Mouse (Mus musculus) small intestine, adult 2 months (tissue): ENCODE measurements around the gene Dab1. TPM values are rescaled to one million over a fixed set of nuclear protein-coding genes. Genes with fewer than 3 reads are reported as not detected.

Experiments used
- H3K27ac ChIP-seq: fragments of 200-500 bp; 2 replicates; pipeline ENCODE4 v1.5.1; 2012; ENCODE audit warnings: low read depth, low read length, control low read depth, inconsistent platforms; ENCODE audit not compliant: insufficient read depth
- H3K27me3 ChIP-seq: fragments of 200-500 bp; 2 replicates; pipeline ENCODE4 v1.6.1; 2012; ENCODE audit warnings: mild to moderate bottlenecking, moderate library complexity, low read length, inconsistent platforms; ENCODE audit not compliant: control insufficient read depth, insufficient read depth
- H3K36me3 ChIP-seq: fragments of 200-500 bp; 2 replicates; pipeline ENCODE4 v1.6.1; 2012; ENCODE audit warnings: mild to moderate bottlenecking, low read length, control low read depth, inconsistent platforms; ENCODE audit not compliant: control insufficient read depth, insufficient read depth
- H3K4me1 ChIP-seq: fragments of 200-500 bp; 2 replicates; pipeline ENCODE4 v1.6.1; 2012; ENCODE audit warnings: low read length, inconsistent platforms, mixed read lengths; ENCODE audit not compliant: control insufficient read depth, insufficient read depth, insufficient read length
- H3K4me3 ChIP-seq: fragments of 200-500 bp; 2 replicates; pipeline ENCODE4 v1.5.1; 2012; ENCODE audit warnings: low read depth, mild to moderate bottlenecking, control low read depth, inconsistent platforms, low read length, moderate library complexity
- CTCF ChIP-seq: fragments of 200-500 bp; IDR thresholded peaks from 2 replicates; pipeline ENCODE4 v1.5.1; 2012; ENCODE audit warnings: low read depth, mild to moderate bottlenecking, control low read depth, inconsistent platforms, low read length, moderate library complexity, mixed read lengths; ENCODE audit not compliant: insufficient replicate concordance, insufficient read length; ENCODE audit errors: extremely low read depth
- POLR2A ChIP-seq: fragments of 200-500 bp; IDR thresholded peaks from 2 replicates; pipeline ENCODE4 v1.6.1; 2012; ENCODE audit warnings: low read depth, mild to moderate bottlenecking, control low read depth, inconsistent platforms, low read length, moderate library complexity
- WGBS: fragments of 180-500 bp; shearing (Covaris S2); methylation state at CpG from one replicate; pipeline ENCODE4 v1.1.7; 2018; 5-methylcytosine and 5-hydroxymethylcytosine counted together
- polyA plus RNA-seq: library from polyadenylated mRNA; depleted of rRNA; stranded (reverse); fragments of >200 nt; gene quantifications from 2 replicates; pipeline ENCODE4 v1.2.3, GENCODE M21; 2012

The Dab1 gene
- polyA plus RNA-seq, 1 experiment, result 57.9 TPM

GRCm38 (mm10) chr4:103700392-103700791 lies 81.2 kb downstream of the Dab1 start:
- Histone ChIP-seq H3K4me1 (no peaks in the 10 kb centered on the region), H3K4me3 (no peak overlapping the region), H3K27ac (no peak overlapping the region), H3K36me3 (no peaks in the 10 kb centered on the region), H3K27me3 (no peaks in the 10 kb centered on the region)
- no peak for TF ChIP-seq CTCF
- no peak for TF ChIP-seq POLR2A
- 29% methylated on average over 6 of the region's 6 CpGs for WGBS

GRCm38 (mm10) chr4:103702137-103702536 lies 83.0 kb downstream of the Dab1 start:
- no peaks in the 10 kb centered on the region for H3K27me3 ChIP-seq
- TF ChIP-seq CTCF, result no peak
- no peak for TF ChIP-seq POLR2A
- H3K4me3 ChIP-seq, result no peak overlapping the region
- H3K4me1 ChIP-seq, result no peaks in the 10 kb centered on the region
- 39% methylated on average over 3 of the region's 3 CpGs for WGBS
- no peak overlapping the region for H3K27ac ChIP-seq
- no peaks in the 10 kb centered on the region for H3K36me3 ChIP-seq

DNA sequence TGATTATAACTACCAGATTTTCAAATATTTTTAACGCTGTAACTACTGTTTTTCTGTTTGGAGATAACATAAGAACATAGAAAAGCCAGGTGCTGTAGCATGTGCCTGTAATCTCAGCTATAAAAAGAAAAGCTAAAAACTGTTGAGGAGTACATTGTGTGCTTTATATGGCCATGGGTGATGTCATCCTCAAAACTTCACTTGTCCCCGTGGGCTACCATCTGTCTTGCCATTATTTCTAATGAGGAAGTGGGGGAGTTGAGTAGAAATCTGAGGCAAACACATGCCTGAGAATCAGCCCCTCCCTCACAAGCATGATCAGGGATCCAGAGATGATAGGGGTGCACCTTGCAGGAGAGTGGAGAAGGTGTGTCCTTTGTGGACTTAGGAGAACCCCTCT lies 85.3 kb downstream of the Dab1 start:
- Histone ChIP-seq H3K36me3 (no peaks in the 10 kb centered on the region), H3K4me3 (no peak overlapping the region), H3K27ac (no peak overlapping the region), H3K27me3 (no peaks in the 10 kb centered on the region), H3K4me1 (no peaks in the 10 kb centered on the region)
- TF ChIP-seq POLR2A (no peak), CTCF (no peak)
- 61% methylated on average over 2 of the region's 2 CpGs for WGBS

- TF ChIP-seq CTCF (no peak), POLR2A (no peak)
- no peaks in the 10 kb centered on the region for H3K27me3 ChIP-seq
- H3K36me3 ChIP-seq, result no peaks in the 10 kb centered on the region
- 72% methylated on average over 4 of the region's 4 CpGs for WGBS
- no peak overlapping the region for H3K4me3 ChIP-seq
- no peak overlapping the region for H3K27ac ChIP-seq
- no peaks in the 10 kb centered on the region for H3K4me1 ChIP-seq
Measured at GRCm38 (mm10) chr4:103706501-103706900, 87.3 kb downstream of the Dab1 start.

DNA sequence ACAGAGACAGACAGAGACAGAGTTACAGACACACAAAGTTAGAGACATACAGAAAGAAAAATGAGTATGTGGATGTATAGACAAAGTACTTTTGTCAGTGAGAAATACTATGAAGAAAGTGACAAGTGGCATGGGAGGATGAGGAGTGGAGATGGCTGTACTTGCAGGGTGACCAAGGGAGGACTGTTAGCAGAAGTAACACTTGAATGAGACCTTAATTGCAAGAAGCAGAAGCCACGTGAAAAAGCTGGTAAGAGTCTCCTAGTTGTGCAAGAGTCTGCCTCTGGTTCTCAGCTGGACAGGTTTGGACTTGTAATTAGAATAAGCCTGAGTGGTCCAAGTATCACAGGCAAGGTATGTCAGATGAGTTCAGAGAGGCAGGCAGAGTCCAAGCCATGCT lies 88.0 kb downstream of the Dab1 start:
- no peak for TF ChIP-seq CTCF
- no peak for TF ChIP-seq POLR2A
- WGBS, result 39% methylated on average over 1 of the region's 1 CpGs
- Histone ChIP-seq H3K4me3 (no peak overlapping the region), H3K36me3 (no peaks in the 10 kb centered on the region), H3K27me3 (no peaks in the 10 kb centered on the region), H3K27ac (no peak overlapping the region), H3K4me1 (no peaks in the 10 kb centered on the region)

DNA sequence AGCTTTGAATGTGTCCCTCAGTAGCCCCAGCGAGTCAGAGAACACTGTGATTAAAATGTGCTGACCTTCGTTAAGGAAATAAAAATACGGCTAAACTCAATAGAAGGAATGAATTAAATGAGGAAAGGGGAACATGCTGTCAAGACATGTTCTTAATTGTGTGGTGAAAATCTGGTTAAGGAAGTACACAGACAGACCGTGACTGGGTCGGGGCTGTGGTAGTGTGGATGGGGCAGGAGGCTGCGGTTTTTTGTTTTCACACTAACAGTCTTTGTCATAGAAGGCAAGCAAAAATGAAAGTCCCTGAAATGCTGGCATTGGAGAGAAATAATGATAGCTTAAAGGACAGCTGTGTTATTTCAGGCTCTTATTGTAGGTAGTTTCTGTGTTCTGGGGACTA lies 92.2 kb downstream of the Dab1 start:
- Histone ChIP-seq H3K36me3 (no peaks in the 10 kb centered on the region), H3K4me3 (no peak overlapping the region), H3K4me1 (no peaks in the 10 kb centered on the region), H3K27ac (no peak overlapping the region), H3K27me3 (no peaks in the 10 kb centered on the region)
- WGBS, result 66% methylated on average over 6 of the region's 6 CpGs
- TF ChIP-seq CTCF (no peak), POLR2A (no peak)

DNA sequence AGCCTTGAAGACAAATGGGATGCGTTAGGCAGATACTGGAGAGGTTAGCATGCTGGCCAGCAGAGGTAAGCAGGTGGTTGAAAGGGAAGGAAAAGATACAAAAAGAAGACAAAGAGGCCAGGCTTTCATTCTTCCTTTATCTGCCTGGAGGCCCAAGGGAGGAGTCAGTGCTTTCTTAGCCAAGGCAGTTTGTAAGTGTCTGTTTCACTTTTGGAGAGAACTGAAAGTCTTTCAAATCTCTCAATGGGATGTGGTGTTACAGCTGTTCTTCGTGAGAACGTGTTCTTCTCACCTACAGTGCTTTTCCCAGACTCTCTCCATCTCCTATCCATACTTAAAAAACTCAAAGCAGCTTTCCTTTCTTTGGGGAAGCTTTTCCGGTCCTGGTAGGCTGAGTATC lies 94.8 kb downstream of the Dab1 start:
- Histone ChIP-seq H3K4me3 (no peak overlapping the region), H3K27ac (no peak overlapping the region), H3K36me3 (no peaks in the 10 kb centered on the region), H3K27me3 (no peaks in the 10 kb centered on the region), H3K4me1 (no peaks in the 10 kb centered on the region)
- TF ChIP-seq POLR2A (no peak), CTCF (no peak)
- 79% methylated on average over 4 of the region's 4 CpGs for WGBS

DNA sequence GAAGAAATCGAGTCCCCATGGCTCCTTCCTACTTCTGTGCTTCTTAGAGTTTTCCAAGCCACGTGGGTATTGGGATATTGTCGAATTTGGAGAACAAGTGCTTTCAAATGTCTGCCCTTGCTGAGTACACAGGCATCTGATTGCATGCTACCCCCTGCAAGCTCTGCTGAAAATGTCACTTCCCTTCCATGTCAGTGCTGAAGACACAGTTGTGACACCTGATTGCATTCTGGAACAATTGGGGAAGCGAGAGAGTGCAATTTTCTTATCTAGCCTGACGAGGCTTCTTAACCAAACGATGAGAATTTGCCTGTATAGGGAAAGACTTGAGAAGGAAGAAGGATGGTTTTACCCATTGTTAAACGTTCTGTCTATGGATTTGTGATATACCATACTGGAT lies 95.8 kb downstream of the Dab1 start:
- H3K27ac ChIP-seq, result no peak overlapping the region
- WGBS, result 59% methylated on average over 7 of the region's 7 CpGs
- TF ChIP-seq POLR2A (no peak), CTCF (no peak)
- no peak overlapping the region for H3K4me3 ChIP-seq
- no peaks in the 10 kb centered on the region for H3K4me1 ChIP-seq
- H3K27me3 ChIP-seq, result no peaks in the 10 kb centered on the region
- no peaks in the 10 kb centered on the region for H3K36me3 ChIP-seq
